Mouse (Mus musculus) cerebellum, adult (tissue): ENCODE measurements around the gene Mtor.
A peak's percentile ranks its signal among the peaks of the same experiment; 100 is the strongest.

Experiments used
- ATAC-seq: cut with Nextera tagmentation; 2 replicates; pipeline ENCODE4 v1.9.2; 2017; ENCODE audit warnings: mild to moderate bottlenecking, moderate library complexity, mixed read lengths; ENCODE audit not compliant: insufficient number of reproducible peaks, low FRiP score, low TSS enrichment

Mtor gene

DNA sequence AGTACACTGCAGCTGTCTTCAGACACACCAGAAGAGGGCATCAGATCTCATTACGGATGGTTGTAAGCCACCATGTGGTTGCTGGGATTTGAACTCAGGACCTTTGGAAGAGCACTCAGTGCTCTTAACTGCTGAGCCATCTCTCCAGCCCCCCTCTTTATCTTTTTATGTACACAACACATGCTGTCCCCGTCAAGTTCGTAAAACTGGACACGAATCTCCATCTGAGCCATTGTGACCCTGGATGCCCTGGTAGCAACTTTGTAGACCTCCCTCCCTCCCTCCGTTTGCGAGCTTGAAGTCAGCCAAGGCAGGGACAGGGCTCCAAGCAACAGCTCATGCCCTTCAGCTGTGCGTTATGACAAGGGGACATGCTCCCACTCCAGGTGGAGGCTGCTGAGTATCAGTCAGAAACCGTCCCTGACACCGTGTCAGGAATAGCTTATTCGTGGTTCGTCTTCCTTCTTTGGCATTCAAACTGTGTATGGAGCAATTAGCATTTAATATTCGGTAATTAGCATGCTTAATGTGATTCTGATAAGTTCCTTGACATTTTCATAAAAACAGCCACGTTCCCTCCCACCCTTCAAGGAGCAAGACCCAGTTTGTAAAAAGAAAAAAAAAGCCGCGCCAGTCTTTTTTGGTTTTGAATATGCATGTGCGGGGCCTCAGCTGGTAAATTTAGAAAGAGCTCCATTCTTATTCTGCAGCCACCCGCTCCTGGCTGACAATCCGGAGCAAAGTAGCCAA, 142.2 kb downstream of the Mtor start:
- no peak; the same call in 1 of the 2 replicates for ATAC-seq

- ATAC-seq = peak; percentile 99
Measured at GRCm38 (mm10) chr4:148591171-148591630, 142.8 kb downstream of the Mtor start, which contains the start of gene Srm. TSS of gene Srm (plus strand) at chr4:148591503.

- no peak for ATAC-seq
Measured at GRCm38 (mm10) chr4:148591637-148592380, 143.4 kb downstream of the Mtor start.

GRCm38 (mm10) chr4:148593996-148594395, 145.6 kb downstream of the Mtor start:
- ATAC-seq = no peak

DNA sequence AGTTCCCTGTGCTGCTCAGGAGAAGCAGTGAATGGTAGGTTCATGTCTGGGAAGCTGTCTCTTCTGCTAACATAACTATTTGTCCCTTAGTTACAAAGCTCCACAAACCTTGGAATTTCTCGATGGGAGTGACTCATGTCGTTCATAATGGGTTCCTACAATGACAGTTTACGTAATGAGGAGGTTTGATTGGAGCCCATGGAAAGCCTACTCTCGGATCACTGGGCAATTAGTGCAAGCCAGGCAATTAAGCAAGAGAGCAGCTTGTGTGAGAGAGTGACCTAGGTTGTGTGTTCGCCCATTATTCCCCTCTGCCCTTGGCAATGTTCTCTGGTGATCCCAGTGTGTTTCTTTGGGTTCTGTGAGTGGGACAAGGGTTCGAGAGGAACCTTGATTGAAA, 147.5 kb downstream of the Mtor start:
- ATAC-seq = no peak

- ATAC-seq = no peak
Measured at GRCm38 (mm10) chr4:148596731-148597130, 148.3 kb downstream of the Mtor start.

DNA sequence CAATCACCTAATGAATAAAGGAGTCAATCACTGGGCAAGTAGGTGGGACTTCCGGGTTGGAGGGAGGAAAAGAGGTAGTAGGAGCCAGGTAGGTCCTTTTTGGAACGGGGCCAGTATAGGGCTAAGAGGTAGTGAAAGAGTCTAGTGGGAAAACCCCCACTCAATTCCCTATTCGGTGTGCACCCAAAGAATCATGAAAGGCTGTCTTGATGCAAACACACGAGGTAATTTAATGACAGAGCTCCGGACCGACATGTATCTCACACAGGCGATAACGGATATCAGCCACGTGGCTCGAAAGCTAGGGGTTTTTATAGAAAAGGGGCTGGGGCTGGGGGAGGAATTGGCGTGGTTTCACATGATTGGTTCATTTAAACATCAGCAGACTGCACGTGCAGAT, 150.4 kb downstream of the Mtor start:
- no peak for ATAC-seq

DNA sequence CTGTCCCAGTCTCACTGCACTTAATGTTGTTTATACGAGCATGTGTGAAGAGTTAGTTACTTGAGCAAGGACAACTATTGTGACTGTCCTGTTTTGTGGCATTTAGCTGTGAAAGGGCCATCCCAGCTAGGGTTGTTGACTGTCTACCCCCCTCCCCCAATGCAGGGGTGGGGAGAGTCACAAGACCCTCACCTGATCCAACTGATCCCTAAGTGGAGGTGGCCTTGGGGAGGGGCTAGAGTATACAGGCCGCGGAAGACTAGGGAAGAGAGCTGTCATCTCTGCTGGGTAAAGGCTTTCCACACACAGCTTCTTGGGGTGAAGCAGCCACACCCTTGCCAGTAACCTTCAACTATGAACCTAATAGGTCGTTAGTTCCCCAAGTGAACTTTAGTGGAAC, 151.9 kb downstream of the Mtor start:
- no peak for ATAC-seq

- no peak for ATAC-seq
Measured at GRCm38 (mm10) chr4:148601871-148602270, 153.5 kb downstream of the Mtor start.

DNA sequence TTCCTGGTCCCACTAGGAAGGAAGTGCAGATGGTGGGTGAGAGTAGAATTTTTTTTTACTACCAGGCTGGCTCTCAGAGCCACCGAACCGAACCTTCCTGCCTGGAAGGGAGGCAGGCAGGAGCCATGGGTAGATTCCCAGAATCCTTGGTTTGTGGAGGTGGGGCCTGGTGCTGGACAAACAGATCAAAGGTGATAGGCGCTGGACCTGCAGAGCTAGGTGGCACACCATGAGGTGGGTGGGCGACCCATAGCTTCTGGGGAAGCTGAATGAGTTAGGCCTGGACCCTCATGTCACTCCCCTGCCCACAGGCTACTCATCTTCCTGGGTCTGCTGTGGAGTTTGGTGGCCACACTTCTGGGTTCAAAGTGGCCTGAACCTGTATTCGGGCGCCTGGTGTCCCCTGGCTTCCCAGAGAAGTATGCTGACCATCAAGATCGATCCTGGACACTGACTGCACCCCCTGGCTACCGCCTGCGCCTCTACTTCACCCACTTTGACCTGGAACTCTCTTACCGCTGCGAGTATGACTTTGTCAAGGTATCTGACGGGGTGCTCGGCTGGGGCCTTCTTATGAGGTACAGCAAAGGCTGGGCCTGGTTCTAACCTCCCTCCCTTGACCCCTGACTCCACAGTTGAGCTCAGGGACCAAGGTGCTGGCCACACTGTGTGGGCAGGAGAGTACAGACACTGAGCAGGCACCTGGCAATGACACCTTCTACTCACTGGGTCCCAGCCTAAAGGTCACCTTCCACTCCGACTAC, 154.1 kb downstream of the Mtor start, which contains the start of gene Masp2:
Masp2 (plus strand) TSS at position 198 of the 764 bp plus-strand sequence.
- ATAC-seq = no peak

GRCm38 (mm10) chr4:148603376-148604139, 155.1 kb downstream of the Mtor start:
- ATAC-seq = no peak

DNA sequence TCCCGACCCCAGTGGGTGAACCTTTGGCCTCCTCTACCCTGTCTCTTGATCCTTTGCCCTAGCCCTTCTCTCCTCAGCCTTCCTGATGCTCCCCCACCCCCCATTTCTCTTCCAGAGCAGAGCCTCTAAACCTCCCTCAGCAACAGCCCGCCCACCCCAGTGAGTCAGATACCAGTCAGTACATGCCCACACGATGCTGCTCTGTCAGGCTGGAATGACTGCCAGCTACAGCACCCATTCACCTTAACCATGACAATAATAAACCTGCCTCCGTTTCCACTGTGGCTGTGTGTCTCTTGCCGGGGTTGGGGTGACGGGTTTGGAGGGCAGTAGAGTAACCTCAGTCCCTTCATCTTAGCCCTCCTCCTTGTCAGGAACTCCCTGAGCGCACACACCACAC, 155.7 kb downstream of the Mtor start:
- no peak for ATAC-seq

DNA sequence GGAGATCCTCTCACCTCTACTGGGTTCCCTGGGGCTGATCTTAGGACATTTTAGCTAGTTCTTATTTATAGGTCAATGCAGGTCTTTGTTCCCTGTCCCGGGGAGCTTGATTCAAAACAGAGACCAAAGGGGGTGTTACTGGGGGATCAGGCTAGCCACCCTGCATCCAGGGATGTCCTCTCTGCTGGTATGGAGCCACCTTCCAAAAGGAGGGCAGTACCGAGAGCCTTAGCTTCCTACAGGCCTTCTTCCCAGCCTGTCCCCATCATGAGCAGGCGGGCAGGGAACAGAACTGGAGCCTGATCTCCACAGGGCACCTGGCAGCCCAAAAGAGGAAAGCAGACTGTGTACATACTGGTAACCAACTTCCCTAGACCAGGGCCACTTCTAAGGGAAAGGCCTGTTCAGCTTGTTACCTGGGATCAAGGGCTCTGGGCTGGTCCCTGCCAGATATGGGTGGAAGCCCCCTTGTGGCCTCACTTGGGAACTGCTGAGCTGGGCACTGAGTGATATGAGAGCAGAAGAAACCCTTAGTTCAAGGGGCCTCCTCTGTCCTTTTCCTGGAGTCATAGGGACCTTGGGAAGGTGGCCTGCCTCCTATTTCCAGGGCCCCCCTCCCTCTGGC, 156.2 kb downstream of the Mtor start:
- no peak for ATAC-seq
